Mouse (Mus musculus): ENCODE results near the gene Ins2. TPM values are rescaled to one million over a fixed set of nuclear protein-coding genes. Genes with fewer than 3 reads are reported as not detected.

Ins2 gene
- not detected in 2 replicates for polyA plus RNA-seq (2016; fragmentation: Nextera tagmentation; extraction: Ambion mirVana)

DNA sequence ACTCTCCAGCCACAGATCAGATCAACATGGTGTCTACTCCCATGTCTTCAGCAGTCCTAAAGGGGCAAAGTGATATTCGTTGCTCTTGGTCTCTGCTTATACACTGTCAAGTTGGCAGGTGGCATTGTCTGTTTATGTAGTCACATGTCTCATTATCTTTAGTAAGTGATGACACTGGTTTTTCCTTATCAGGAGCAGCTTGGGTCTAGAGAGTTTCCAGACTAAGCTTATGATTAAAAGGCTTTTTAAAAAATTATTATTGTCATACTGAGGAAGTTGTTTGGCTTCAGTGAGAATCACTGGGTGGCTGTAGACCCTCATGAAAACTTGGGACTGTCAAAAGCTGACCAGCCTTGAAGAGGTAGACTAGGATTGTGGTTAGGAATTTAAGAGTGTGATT lies at the start of gene Ins2:
TSS of gene Ins2 (minus strand) at position 101 of the 400 bp plus-strand sequence.
- Histone ChIP-seq H3K27ac (no peak within 1 kb of the TSS), H3K36me3 (no peaks in the 10 kb centered on the region), H3K9me3 (no peaks in the 10 kb centered on the region), H3K4me1 (no peaks in the 10 kb centered on the region), H3K27me3 (ENCODE audit: insufficient read depth, poor library complexity, severe bottlenecking) (no peaks in the 10 kb centered on the region), H3K4me3 (no peak within 1 kb of the TSS)
- no peak for DNase-seq (ENCODE audit: low spot score)
- WGBS, result 70% methylated on average over 1 of the region's 1 CpGs

DNA sequence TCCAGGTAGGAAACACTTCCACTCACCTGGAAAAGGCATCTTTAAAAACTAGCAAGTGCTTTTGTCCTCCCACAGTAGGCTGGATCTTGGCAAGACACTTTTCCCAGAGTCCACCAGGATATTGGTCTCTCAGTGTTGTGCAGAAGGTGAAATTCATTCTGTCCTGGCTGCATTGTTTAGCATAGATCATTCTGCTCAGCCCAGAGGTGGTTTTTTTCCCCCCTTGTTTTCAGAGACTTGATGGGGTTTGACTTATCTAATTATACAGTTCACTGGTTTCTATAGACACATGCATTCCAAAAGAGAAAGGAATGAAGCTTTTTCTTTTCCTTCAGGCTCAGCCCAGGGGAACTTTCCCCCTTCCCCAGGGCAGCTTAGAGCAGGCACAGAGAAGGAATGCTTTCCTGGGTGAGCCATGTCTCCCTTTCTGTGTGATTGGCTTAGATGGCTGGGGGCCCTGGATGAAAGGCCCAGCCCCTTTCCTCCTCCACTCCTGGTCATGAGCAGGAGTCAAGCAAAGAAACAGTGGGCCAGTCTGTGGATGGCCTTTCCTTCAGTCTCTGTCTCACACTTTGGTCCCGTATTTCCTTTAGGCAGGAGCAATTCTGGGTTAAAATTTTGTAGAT lies 49.6 kb upstream of the Ins2 start:
- Histone ChIP-seq H3K4me1 (no peaks in the 10 kb centered on the region), H3K27ac (no peak overlapping the region), H3K4me3 (no peak overlapping the region), H3K27me3 (ENCODE audit: insufficient read depth, poor library complexity, severe bottlenecking) (peaks cover 7% of the 10 kb centered on the region; the same call in 1 of the 2 replicates), H3K9me3 (no peaks in the 10 kb centered on the region), H3K36me3 (no peaks in the 10 kb centered on the region)
- DNase-seq (ENCODE audit: low spot score), result no peak
- 57% methylated on average over 1 of the region's 1 CpGs for WGBS

DNA sequence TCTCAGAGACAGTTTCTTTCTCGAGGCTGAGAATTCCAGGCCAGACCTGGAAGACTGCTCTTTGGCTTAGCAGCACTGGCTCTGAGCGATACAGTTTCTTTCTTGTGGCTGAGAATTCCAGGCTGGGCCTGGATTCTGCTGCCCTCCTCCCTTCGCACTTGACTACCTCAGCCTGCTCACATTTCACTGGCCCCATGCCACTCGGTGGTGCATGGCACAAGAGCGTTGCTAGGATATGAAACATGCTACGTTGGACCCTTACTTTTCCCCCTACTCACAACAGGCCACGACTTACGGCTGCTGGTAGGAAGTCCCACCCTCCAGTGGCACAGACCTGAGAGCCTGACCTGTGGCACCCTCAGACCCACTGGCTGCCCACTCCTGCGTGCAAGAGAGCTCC lies 46.5 kb upstream of the Ins2 start:
- no peaks in the 10 kb centered on the region for H3K4me1 ChIP-seq
- H3K9me3 ChIP-seq, result no peaks in the 10 kb centered on the region
- WGBS, result 79% methylated on average over 9 of the region's 9 CpGs
- DNase-seq (ENCODE audit: low spot score), result no peak
- H3K27ac ChIP-seq, result no peak overlapping the region
- H3K27me3 ChIP-seq (ENCODE audit: insufficient read depth, poor library complexity, severe bottlenecking), result peaks cover 7% of the 10 kb centered on the region; the same call in 1 of the 2 replicates
- H3K36me3 ChIP-seq, result no peaks in the 10 kb centered on the region
- H3K4me3 ChIP-seq, result no peak overlapping the region

DNA sequence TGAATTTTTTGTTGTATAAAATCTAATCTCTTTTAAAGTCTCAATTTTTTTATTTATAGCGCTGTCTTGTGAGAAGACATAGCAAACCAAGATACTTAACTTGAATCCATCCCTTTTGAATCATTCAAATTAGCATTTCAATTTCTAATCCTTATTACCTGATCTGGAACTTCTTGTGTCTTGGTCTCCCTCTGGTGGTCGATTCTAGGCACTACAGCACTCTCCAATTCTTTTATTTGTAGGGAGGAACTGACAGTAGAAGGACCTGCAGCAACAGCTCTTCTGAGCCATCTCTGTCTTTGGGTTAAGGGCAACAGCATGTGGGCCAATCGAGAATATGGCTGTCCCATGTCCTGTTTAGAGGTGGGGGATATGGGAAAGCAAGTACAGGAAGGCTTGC lies 5.4 kb downstream of the Ins2 start:
- WGBS, result 9% methylated on average over 3 of the region's 3 CpGs

DNA sequence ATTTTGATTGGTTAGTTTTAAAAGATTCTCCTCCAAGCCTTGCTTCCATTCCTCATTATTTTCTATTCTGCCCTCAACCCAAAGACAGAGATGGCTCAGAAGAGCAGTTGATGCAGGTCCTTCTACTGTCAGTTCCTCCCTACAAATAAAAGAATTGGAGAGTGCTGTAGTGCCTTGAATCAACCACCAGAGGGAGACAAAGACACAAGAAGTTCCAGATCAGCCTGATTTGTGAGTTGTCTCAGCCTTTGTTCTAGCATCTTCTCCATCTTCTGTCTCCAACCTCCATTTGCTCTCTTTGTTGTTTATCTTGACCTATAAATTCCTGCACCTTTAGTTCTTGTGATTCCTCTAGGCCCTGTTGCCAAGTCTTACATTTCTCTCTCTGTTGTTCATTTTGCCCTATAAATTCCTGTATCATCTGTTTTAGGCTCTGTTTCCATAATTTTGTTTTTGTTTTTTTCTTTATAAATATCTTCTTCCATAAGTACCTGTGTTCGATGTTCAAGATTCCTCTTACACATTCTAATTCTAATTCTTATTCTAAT lies 6.2 kb downstream of the Ins2 start:
- WGBS, result 69% methylated on average over 1 of the region's 1 CpGs
- no peaks in the 10 kb centered on the region for H3K9me3 ChIP-seq
- DNase-seq (ENCODE audit: low spot score), result no peak

More for the DNA sequence above, 5.4 kb downstream of the Ins2 start:
- DNase-seq (ENCODE audit: low spot score), result no peak
- no peaks in the 10 kb centered on the region for H3K9me3 ChIP-seq
- H3K4me3 ChIP-seq, result no peak overlapping the region
- no peaks in the 10 kb centered on the region; the same call in 1 of the 2 replicates for H3K27me3 ChIP-seq (ENCODE audit: insufficient read depth, poor library complexity, severe bottlenecking)
- H3K4me1 ChIP-seq, result no peaks in the 10 kb centered on the region
- H3K27ac ChIP-seq, result no peak overlapping the region
- H3K36me3 ChIP-seq, result no peaks in the 10 kb centered on the region

DNA sequence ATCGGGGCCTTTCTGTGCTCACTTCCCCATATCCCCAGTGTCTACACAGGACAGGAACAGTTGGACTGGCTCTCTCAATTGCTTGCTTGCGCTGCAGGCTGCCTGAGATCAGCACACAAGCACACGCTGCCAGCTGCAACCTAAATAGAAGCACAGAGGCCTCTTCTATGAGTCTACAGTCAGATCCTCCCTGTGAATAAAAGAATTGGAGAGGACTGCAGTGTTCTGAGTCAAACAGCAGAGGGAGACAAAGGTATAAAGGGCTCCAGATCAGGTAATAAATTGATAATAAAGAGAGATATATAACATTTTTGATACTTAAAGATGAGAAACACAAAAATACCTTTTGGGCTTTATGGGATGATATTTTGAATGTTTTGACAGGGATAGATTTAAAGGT lies 17.2 kb downstream of the Ins2 start:
- H3K4me3 ChIP-seq, result no peak overlapping the region
- no peak for DNase-seq (ENCODE audit: low spot score)
- H3K27me3 ChIP-seq (ENCODE audit: insufficient read depth, poor library complexity, severe bottlenecking), result no peaks in the 10 kb centered on the region
- no peaks in the 10 kb centered on the region for H3K4me1 ChIP-seq
- no peaks in the 10 kb centered on the region for H3K9me3 ChIP-seq
- H3K27ac ChIP-seq, result no peak overlapping the region
- 64% methylated on average over 3 of the region's 3 CpGs for WGBS
- no peaks in the 10 kb centered on the region for H3K36me3 ChIP-seq

More for the DNA sequence above, 6.2 kb downstream of the Ins2 start:
- no peaks in the 10 kb centered on the region for H3K4me1 ChIP-seq
- no peaks in the 10 kb centered on the region for H3K36me3 ChIP-seq
- no peaks in the 10 kb centered on the region; the same call in 1 of the 2 replicates for H3K27me3 ChIP-seq (ENCODE audit: insufficient read depth, poor library complexity, severe bottlenecking)
- H3K27ac ChIP-seq, result no peak overlapping the region
- no peak overlapping the region for H3K4me3 ChIP-seq

DNA sequence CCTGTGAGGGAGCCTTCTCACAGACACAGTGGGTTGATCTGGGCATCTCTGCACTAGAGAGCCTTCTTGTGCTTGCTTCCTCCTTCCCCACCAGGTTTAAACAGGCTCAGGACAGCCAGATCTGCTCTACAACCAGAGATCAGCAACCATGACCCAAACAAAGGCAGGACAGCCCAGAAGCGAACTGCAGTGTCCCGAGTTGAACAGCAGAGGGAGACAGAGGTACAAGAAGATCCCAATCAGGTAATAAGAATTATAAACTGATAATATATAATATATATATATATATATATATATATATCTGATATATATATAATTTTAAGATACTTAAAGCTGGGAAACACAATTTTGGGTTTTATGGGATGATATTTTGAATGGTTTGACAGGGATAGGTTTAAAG lies 22.5 kb downstream of the Ins2 start:
- no peaks in the 10 kb centered on the region for H3K9me3 ChIP-seq
- H3K36me3 ChIP-seq, result no peaks in the 10 kb centered on the region
- no peak overlapping the region for H3K4me3 ChIP-seq
- H3K27ac ChIP-seq, result no peak overlapping the region
- H3K27me3 ChIP-seq (ENCODE audit: insufficient read depth, poor library complexity, severe bottlenecking), result no peaks in the 10 kb centered on the region
- 7% methylated on average over 2 of the region's 2 CpGs for WGBS
- DNase-seq (ENCODE audit: low spot score), result no peak
- no peaks in the 10 kb centered on the region for H3K4me1 ChIP-seq

DNA sequence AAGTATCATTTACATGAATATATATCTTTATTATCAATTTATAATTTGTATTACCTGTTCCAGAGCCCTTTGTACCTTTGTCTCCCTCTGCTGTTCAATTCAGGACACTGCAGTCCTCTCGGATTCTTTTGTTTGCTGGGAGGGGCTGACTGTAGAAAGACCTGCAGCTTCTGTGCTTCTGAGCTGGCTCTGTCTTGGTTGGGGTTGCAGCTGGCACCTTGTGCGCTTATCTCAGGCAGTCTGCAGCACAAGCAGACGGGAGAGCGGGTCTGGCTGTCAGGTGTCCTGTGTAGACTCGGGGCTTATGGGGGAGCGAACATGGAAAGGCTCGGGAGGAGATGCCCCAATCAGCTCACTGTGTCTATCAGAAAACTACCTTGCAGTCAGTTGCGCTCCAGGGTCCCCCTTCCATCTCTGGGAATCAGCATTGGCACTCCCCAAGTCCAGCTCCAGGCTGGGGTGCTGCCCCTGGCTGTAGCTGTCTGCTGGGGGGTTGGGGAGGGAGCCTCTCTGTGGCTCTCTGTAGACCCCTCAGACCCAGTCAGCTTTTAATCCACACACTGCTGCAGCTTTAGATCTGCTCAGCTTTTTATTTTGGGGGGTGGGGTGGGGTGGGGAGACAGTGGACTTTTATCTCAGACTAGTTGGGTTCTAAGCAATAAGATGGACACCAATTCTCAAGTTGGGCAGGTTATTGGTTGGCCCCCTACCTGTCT lies 28.2 kb downstream of the Ins2 start:
- Histone ChIP-seq H3K27ac (peak overlapping the region; percentile 60; the same call in 1 of the 2 replicates), H3K4me1 (no peaks in the 10 kb centered on the region), H3K4me3 (peak overlapping the region; percentile 44), H3K36me3 (no peaks in the 10 kb centered on the region), H3K9me3 (no peaks in the 10 kb centered on the region), H3K27me3 (ENCODE audit: insufficient read depth, poor library complexity, severe bottlenecking) (no peaks in the 10 kb centered on the region)
- WGBS, result 18% methylated on average over 8 of the region's 8 CpGs
- no peak for DNase-seq (ENCODE audit: low spot score)

DNA sequence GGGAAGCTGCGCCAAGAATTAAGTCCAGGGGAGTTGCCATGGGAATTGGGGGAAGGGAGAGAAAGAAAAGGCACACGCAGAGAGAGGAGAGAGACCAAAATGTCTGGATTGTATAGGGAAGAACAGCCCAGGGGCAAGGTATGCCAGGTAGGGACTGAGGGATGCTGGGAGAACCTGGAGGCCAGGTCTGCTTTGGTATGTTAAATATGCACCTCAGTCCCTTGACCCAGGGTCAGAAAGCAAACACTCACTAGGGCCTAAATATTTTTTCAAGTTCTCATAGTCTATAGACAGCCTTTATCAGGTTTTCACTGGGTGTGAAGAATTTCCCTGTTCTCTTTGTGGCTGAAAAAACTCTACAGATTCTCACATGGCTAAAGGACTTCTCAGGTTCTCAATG lies 36.3 kb downstream of the Ins2 start:
- no peaks in the 10 kb centered on the region for H3K36me3 ChIP-seq
- 85% methylated on average over 2 of the region's 2 CpGs for WGBS
- no peak overlapping the region for H3K4me3 ChIP-seq
- no peaks in the 10 kb centered on the region for H3K4me1 ChIP-seq
- no peak overlapping the region for H3K27ac ChIP-seq
- no peaks in the 10 kb centered on the region for H3K27me3 ChIP-seq (ENCODE audit: insufficient read depth, poor library complexity, severe bottlenecking)
- no peaks in the 10 kb centered on the region for H3K9me3 ChIP-seq
- DNase-seq (ENCODE audit: low spot score), result no peak

DNA sequence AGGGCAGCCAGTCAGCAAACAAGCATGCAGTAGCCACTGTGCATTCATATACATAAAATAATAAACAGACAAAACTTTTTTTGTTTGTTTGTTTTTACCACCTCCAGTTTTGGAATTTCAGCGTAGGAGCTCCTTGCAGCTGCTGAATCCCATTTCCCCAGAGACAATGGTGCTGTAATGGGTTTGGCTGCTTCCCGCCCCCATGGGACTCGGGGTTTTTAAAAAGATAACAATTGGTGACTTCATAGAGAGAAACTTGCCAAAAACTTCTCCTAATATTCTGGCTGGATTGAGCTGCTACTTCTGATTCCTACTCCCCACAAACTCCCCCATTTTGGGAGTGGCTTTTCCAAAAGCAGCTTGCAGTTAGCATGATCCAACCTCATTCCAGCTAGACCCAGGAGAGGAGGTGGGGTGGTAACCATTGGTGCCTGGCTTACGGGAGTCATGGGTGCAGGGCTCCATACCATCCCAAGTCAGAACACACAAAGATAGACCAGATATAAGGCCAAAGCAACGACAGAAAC lies 43.8 kb downstream of the Ins2 start:
- H3K4me3 ChIP-seq, result no peak overlapping the region
- no peaks in the 10 kb centered on the region for H3K4me1 ChIP-seq
- 70% methylated on average over 5 of the region's 5 CpGs for WGBS
- H3K27ac ChIP-seq, result no peak overlapping the region
- no peaks in the 10 kb centered on the region for H3K27me3 ChIP-seq (ENCODE audit: insufficient read depth, poor library complexity, severe bottlenecking)
- no peaks in the 10 kb centered on the region for H3K36me3 ChIP-seq
- no peak for DNase-seq (ENCODE audit: low spot score)
- no peaks in the 10 kb centered on the region for H3K9me3 ChIP-seq

DNA sequence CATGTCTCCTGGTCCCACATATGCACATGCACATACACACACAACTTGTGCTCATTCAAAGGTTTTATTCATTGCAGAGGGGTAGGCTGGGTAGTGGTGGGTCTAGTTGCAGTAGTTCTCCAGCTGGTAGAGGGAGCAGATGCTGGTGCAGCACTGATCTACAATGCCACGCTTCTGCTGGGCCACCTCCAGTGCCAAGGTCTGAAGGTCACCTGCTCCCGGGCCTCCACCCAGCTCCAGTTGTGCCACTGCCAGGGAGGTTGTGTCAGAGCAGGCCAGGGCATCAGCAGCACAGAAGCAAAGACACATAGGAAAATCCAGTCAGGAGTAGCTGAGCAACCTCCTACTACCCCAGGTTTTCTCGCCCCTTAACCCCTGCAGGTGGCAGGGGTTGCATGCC lies 64.6 kb downstream of the Ins2 start:
- Histone ChIP-seq H3K9me3 (no peaks in the 10 kb centered on the region), H3K27me3 (ENCODE audit: insufficient read depth, poor library complexity, severe bottlenecking) (peaks cover 4% of the 10 kb centered on the region; the same call in 1 of the 2 replicates), H3K4me1 (0 out of 2 replicates have a peak, but pooled peaks cover 4% of the 10 kb centered on the region), H3K4me3 (no peak overlapping the region), H3K27ac (no peak overlapping the region), H3K36me3 (no peaks in the 10 kb centered on the region)
- WGBS, result 82% methylated on average over 3 of the region's 3 CpGs
- DNase-seq (ENCODE audit: low spot score), result no peak

DNA sequence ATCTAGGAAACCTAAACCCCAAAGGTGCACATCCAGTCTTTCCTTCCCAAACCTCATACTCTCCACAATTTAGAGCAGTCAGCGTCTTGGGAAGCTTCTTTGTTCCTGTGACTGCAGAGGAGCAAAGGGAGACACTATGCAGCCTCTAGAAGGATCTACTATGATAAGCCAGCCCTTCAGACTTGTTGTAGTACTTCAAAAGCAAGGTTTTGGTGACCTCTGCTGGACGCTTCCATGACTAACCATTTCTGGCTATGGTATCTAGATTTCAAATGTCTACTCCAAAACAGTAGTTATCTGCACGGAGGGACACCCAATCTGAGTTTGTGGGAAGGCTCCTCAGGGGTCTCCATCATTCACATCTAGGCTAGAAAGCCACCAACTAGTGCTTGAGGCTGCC lies 67.5 kb downstream of the Ins2 start:
- peaks cover 14% of the 10 kb centered on the region for H3K9me3 ChIP-seq
- H3K4me3 ChIP-seq, result no peak overlapping the region
- no peaks in the 10 kb centered on the region for H3K36me3 ChIP-seq
- H3K27me3 ChIP-seq (ENCODE audit: insufficient read depth, poor library complexity, severe bottlenecking), result peaks cover 4% of the 10 kb centered on the region; the same call in 1 of the 2 replicates
- 7% methylated on average over 3 of the region's 3 CpGs for WGBS
- peak; percentile 88 for DNase-seq (ENCODE audit: low spot score)
- 0 out of 2 replicates have a peak, but pooled peaks cover 4% of the 10 kb centered on the region for H3K4me1 ChIP-seq
- H3K27ac ChIP-seq, result peak overlapping the region; percentile 31; the same call in 1 of the 2 replicates

DNA sequence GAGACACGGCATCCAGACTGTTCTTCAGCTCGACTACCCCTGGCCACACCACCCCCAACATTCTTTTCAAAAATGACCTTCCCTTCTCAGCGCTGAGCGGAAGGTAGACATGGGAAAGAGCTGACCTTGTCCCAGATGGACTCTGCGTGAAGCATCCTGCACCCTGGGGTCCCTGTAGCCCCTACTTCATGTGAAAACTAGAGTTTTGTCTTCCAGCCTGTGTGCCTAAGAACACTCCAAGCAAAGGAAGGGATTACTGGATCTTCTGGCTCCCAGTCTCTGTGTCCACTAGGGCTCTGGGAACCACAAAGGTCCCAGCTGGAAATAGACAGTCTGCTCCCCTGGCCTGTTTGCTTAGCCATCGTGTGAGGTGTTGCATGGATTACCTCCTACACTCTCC lies 68.0 kb downstream of the Ins2 start:
- Histone ChIP-seq H3K4me3 (no peak overlapping the region), H3K27ac (peak overlapping the region; percentile 31; the same call in 1 of the 2 replicates), H3K27me3 (ENCODE audit: insufficient read depth, poor library complexity, severe bottlenecking) (peaks cover 4% of the 10 kb centered on the region; the same call in 1 of the 2 replicates), H3K9me3 (peaks cover 17% of the 10 kb centered on the region), H3K36me3 (no peaks in the 10 kb centered on the region), H3K4me1 (0 out of 2 replicates have a peak, but pooled peaks cover 4% of the 10 kb centered on the region)
- WGBS, result 71% methylated on average over 6 of the region's 6 CpGs
- no peak for DNase-seq (ENCODE audit: low spot score)
